Mouse (Mus musculus) brain, embryonic 14.5 days (tissue): ENCODE results near the gene Rasgef1b.

Experiments used
- CTCF ChIP-seq: fragments of 200-500 bp; IDR thresholded peaks from 2 replicates; pipeline ENCODE4 v1.5.1; 2012; ENCODE audit warnings: inconsistent platforms, mild to moderate bottlenecking, moderate library complexity, borderline replicate concordance; ENCODE audit not compliant: insufficient read depth, insufficient read length; ENCODE audit errors: extremely low read depth
- POLR2A ChIP-seq: fragments of 200-500 bp; IDR thresholded peaks from 2 replicates; pipeline ENCODE4 v1.6.1; 2012; ENCODE audit warnings: mild to moderate bottlenecking, inconsistent platforms, borderline replicate concordance; ENCODE audit not compliant: poor library complexity, insufficient read depth, insufficient read length, severe bottlenecking; ENCODE audit errors: extremely low read depth

- TF ChIP-seq POLR2A (no peak), CTCF (no peak)
Observed at GRCm38 (mm10) chr5:99587994-99588393, 140.9 kb downstream of the Rasgef1b start.
